Mouse (Mus musculus) hindbrain, postnatal 0 days (tissue): ENCODE results near the gene Lims1. TPM values are rescaled to one million over a fixed set of nuclear protein-coding genes. Genes with fewer than 3 reads are reported as not detected.
"Not testable (repeated sequence)": the region's sequence is repeated elsewhere in the genome, so short reads cannot be mapped to it uniquely, and the experiment has no call there.

Experiments used
- ATAC-seq: fragments of 200-750 bp; cut with Nextera tagmentation; 2 replicates; pipeline ENCODE4 v1.8.0; 2017; ENCODE audit warnings: mild to moderate bottlenecking, moderate TSS enrichment, moderate library complexity
- DNase-seq: peaks from one replicate; pipeline ENCODE4 v3.0.0-alpha.2; 2015; ENCODE audit warnings: low spot score
- H3K27ac ChIP-seq: fragments of 300-500 bp; sonication (generic); 2 replicates; pipeline ENCODE4 v1.5.1; 2014; ENCODE audit warnings: mild to moderate bottlenecking
- H3K27me3 ChIP-seq: fragments of 300-500 bp; sonication (generic); 2 replicates; pipeline ENCODE4 v1.6.1; 2014; ENCODE audit warnings: low read length, mixed read lengths; ENCODE audit not compliant: insufficient read depth
- H3K36me3 ChIP-seq: fragments of 300-500 bp; sonication (generic); 2 replicates; pipeline ENCODE4 v1.6.1; 2014; ENCODE audit warnings: low read length, mixed read lengths; ENCODE audit not compliant: insufficient read depth
- H3K4me1 ChIP-seq: fragments of 300-500 bp; sonication (generic); 2 replicates; pipeline ENCODE4 v1.6.1; 2014; ENCODE audit warnings: antibody characterized with exemption, low read length, mixed read lengths; ENCODE audit not compliant: insufficient read depth
- H3K4me2 ChIP-seq: fragments of 300-500 bp; sonication (generic); 2 replicates; pipeline ENCODE4 v1.6.1; 2014; ENCODE audit warnings: low read depth, mild to moderate bottlenecking, low read length, moderate library complexity, mixed read lengths
- H3K4me3 ChIP-seq: fragments of 300-500 bp; sonication (generic); 2 replicates; pipeline ENCODE4 v1.5.1; 2014; ENCODE audit warnings: low read length
- H3K9ac ChIP-seq: fragments of 300-500 bp; sonication (generic); replicated peaks from 2 replicates; pipeline ENCODE4 v1.6.1; 2014; ENCODE audit warnings: mild to moderate bottlenecking, low read length, moderate library complexity, mixed read lengths
- H3K9me3 ChIP-seq: fragments of 300-500 bp; sonication (generic); 2 replicates; pipeline ENCODE4 v1.6.1; 2016; ENCODE audit warnings: low read length, mixed read lengths
- CTCF ChIP-seq: IDR thresholded peaks from 2 replicates; pipeline ENCODE4 v1.5.1; 2016; ENCODE audit warnings: antibody characterized with exemption, control low read depth, low read depth
- WGBS: fragments of 180-500 bp; shearing (Covaris S2); extraction: QIAGEN DNeasy Blood & Tissue Kit; methylation state at CpG from one replicate; pipeline ENCODE4 v1.1.7; 2014; 5-methylcytosine and 5-hydroxymethylcytosine counted together
- polyA plus RNA-seq: library from polyadenylated mRNA; unstranded; fragments of >200 nt; fragmentation: Nextera tagmentation; extraction: Ambion mirVana; gene quantifications from 2 replicates; pipeline ENCODE4 v1.2.1, GENCODE M21; 2015
- total RNA-seq: library from RNA; depleted of rRNA; stranded (reverse); fragments of >200 nt; gene quantifications from 2 replicates; pipeline ENCODE4 v1.2.3, GENCODE M21; 2014

Gene Lims1
- total and polyA plus RNA-seq, 2 experiments from 2014 or later = 38.5 to 55.7 TPM

DNA sequence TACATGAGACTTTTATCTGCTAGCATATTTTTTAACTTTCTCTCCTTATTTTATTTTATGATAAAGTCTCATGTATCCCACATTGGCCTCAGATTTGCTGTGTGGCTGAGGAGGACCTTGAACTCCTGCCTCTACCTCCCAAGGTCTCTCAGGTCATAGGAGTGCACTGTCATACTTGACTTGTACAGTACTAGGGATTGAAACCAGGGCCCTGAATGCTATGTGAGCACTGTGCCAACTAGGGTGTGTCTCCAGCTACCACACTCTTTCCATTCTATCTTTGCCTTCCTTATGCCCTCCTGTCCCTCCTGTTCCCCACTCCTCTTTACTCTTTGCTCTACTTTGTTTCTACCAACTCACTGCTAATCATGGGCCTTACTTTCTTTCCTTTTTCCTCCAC lies 7.4 kb downstream of the Lims1 start:
- Histone ChIP-seq H3K4me1 (peaks cover 9% of the 10 kb centered on the region; the same call in 1 of the 2 replicates), H3K36me3 (no peaks in the 10 kb centered on the region), H3K27ac (no peak overlapping the region), H3K4me2 (no peak overlapping the region), H3K9me3 (no peaks in the 10 kb centered on the region), H3K27me3 (no peaks in the 10 kb centered on the region), H3K4me3 (no peak overlapping the region), H3K9ac (no peak overlapping the region)
- TF ChIP-seq CTCF = no peak
- no peak for DNase-seq
- ATAC-seq = no peak

DNA sequence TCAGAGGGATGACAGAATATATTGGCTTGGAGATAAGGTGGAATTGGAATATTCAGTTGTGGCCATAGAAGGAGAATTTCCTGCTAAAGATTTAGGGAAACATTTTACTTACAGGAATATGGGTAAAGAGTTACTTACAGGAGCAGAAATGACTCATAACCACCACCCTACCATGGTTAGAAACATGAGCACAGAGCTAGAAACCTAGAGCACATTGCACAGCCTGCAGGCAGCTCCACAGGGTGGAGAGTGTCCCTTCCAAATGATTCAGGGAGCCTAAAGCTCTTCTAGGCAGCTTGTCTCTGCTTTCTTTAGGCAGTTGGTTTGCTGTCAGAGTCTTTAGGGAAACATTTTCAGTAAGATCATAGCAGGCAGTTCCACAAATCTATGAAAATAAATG lies 8.5 kb downstream of the Lims1 start:
- ATAC-seq = no peak
- Histone ChIP-seq H3K27ac (no peak overlapping the region), H3K9ac (no peak overlapping the region), H3K9me3 (no peaks in the 10 kb centered on the region), H3K27me3 (no peaks in the 10 kb centered on the region), H3K4me2 (no peak overlapping the region), H3K36me3 (no peaks in the 10 kb centered on the region), H3K4me1 (no peaks in the 10 kb centered on the region), H3K4me3 (no peak overlapping the region)
- TF ChIP-seq CTCF = no peak
- no peak for DNase-seq

DNA sequence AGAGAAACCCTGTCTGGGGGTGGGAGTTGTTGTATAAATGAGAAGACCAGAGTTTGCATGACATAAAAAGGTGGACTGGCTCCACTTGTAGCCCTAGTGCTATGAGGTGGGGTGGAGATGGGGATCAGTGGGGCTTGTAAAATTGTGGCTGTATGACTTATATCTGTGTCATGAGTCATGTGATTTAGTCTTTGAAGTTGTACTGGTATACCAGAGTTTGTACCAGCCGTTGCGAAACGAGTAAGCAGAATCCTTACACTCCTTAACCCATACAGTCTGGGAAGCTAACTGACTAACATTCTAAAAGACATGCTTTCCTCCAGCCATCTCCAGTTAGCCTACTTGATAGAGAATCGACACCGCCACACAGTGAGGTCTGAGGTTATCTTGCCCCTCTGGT lies 10.1 kb downstream of the Lims1 start:
- H3K27me3 ChIP-seq = no peaks in the 10 kb centered on the region
- no peak for ATAC-seq
- WGBS = 96% methylated on average over 5 of the region's 5 CpGs
- H3K4me3 ChIP-seq = no peak overlapping the region
- no peak overlapping the region for H3K4me2 ChIP-seq
- H3K36me3 ChIP-seq = no peaks in the 10 kb centered on the region
- no peaks in the 10 kb centered on the region for H3K4me1 ChIP-seq
- no peaks in the 10 kb centered on the region for H3K9me3 ChIP-seq
- DNase-seq = no peak
- no peak for TF ChIP-seq CTCF
- H3K27ac ChIP-seq = no peak overlapping the region
- no peak overlapping the region for H3K9ac ChIP-seq

DNA sequence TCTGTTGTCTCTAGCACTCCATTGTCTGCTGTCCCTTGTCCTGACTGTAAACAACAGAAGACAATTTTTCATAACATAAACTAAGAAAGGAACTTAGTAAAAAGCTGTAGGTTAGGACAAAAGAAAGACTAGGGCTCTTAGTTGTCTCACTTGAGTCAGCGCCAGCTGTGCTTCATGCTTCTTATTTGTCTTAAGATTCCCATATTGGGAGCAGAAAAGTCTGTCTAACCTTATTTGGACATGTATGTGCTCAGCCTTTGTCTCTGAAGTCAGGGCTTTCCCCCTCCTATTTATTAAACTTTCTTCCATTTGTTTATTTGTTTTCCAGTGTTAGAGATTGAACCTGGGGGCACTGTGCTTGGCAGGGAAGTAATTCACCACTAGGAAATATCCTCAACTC lies 12.9 kb downstream of the Lims1 start:
- Histone ChIP-seq H3K4me3 (no peak overlapping the region), H3K4me1 (no peaks in the 10 kb centered on the region), H3K36me3 (no peaks in the 10 kb centered on the region), H3K9me3 (no peaks in the 10 kb centered on the region), H3K27me3 (no peaks in the 10 kb centered on the region), H3K27ac (no peak overlapping the region), H3K9ac (no peak overlapping the region), H3K4me2 (no peak overlapping the region)
- DNase-seq (no peak), ATAC-seq (no peak)
- 82% methylated on average over 1 of the region's 1 CpGs for WGBS
- no peak for TF ChIP-seq CTCF

DNA sequence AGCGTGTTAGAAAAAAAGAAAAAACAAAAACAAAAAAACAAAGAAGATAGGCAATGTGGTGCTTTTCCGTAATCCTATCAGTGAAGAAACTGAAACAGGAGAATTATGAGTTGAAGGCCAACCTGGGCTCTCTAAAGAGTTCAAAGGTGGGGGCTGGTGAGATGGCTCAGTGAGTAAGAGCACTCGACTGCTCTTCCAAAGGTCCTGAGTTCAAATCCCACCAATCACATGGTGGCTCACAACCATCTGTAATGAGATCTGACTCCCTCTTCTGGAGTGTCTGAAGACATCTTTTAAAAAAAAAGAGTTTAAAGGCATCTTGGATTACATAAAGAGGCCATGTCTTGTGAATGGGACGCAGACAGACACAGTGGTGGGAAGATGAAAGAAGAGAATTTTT lies 13.8 kb downstream of the Lims1 start:
- WGBS = 91% methylated on average over 4 of the region's 4 CpGs
- H3K4me3 ChIP-seq, DNase-seq, H3K9ac ChIP-seq, H3K9me3 ChIP-seq, H3K36me3 ChIP-seq, H3K4me2 ChIP-seq, H3K27me3 ChIP-seq, H3K4me1 ChIP-seq, ATAC-seq: not testable (repeated sequence)
- 0 out of 2 replicates have a peak overlapping the region, but pooled peaks have one; percentile 70 for H3K27ac ChIP-seq

DNA sequence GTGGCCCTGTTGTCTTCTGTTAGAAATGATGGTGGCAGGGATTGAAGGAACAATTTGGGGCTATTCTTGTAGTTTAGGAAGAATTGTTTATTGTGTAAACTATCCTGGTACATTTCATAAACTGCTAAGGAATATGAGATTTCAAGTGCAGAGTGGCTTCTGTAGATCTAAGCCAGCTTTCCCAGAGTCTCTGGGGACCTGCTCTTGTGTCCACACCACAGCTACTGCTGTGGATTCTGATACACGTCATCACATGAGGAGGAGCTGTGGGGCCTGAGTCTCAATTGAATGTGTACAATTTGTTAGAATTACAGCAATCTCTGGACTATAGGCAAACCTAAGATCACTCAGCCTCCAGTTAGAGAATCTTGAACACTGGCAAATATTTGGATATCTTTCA lies 15.3 kb downstream of the Lims1 start:
- Histone ChIP-seq H3K4me3 (no peak overlapping the region), H3K27me3 (no peaks in the 10 kb centered on the region), H3K36me3 (no peaks in the 10 kb centered on the region), H3K27ac (peak overlapping the region; percentile 70), H3K4me2 (no peak overlapping the region), H3K9ac (no peak overlapping the region), H3K4me1 (no peaks in the 10 kb centered on the region), H3K9me3 (no peaks in the 10 kb centered on the region)
- ATAC-seq (no peak), DNase-seq (peak; percentile 11)
- TF ChIP-seq CTCF = no peak
- 43% methylated on average over 1 of the region's 1 CpGs for WGBS

DNA sequence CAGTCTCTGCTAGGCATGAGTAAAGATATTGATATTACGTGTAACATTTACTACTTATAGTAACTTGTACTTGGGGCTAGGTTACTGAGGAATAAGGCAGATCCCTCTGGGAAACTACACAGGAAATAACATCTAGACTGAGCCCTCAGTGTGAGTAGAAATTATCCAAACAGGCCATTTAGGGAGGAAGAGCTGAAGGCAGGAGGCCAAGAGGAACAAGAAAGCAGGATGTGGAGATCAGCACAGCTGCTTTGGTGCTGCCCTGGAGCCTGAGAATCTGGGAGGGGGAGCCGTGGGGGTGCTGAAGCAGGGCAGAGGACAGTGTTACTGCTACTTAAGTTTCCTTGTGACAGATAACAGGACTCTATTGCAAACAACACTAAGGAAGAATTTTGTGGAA lies 18.4 kb downstream of the Lims1 start:
- no peak for ATAC-seq
- peak overlapping the region; percentile 58; the same call in 1 of the 2 replicates for H3K27ac ChIP-seq

DNA sequence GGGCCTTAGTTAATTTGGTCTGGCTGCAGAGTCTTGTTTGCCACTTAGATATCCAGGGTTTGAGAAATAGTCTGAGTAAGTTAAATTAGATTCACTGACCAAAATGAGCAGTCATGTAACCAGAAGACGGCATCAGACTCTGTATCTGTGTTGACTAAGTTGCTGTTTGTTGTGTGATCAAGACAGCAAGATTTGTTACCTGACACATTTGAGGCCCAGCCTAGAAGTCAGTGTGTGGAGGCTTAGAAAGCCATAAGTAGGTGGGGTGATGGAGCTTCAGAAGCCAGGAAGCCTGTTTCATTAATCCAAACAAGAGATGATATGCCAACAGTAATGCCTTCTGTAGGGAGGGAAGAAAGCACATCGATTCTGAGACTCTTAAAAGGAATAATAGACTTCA lies 18.9 kb downstream of the Lims1 start:
- H3K36me3 ChIP-seq = no peaks in the 10 kb centered on the region
- TF ChIP-seq CTCF = no peak
- WGBS = 86% methylated on average over 2 of the region's 2 CpGs
- peak overlapping the region; percentile 58; the same call in 1 of the 2 replicates for H3K27ac ChIP-seq
- H3K9me3 ChIP-seq = no peaks in the 10 kb centered on the region
- no peaks in the 10 kb centered on the region for H3K4me1 ChIP-seq
- no peak for ATAC-seq
- no peak overlapping the region for H3K9ac ChIP-seq
- no peaks in the 10 kb centered on the region for H3K27me3 ChIP-seq
- H3K4me3 ChIP-seq = no peak overlapping the region
- no peak for DNase-seq
- H3K4me2 ChIP-seq = no peak overlapping the region

More for the DNA sequence above, 18.4 kb downstream of the Lims1 start:
- no peaks in the 10 kb centered on the region for H3K9me3 ChIP-seq
- H3K27me3 ChIP-seq = no peaks in the 10 kb centered on the region
- H3K36me3 ChIP-seq = no peaks in the 10 kb centered on the region
- H3K4me2 ChIP-seq = no peak overlapping the region
- 70% methylated on average over 2 of the region's 2 CpGs for WGBS
- no peaks in the 10 kb centered on the region for H3K4me1 ChIP-seq
- peak; percentile 15 for DNase-seq
- no peak for TF ChIP-seq CTCF
- no peak overlapping the region for H3K4me3 ChIP-seq
- no peak overlapping the region for H3K9ac ChIP-seq
